Mouse (Mus musculus) heart, embryonic 11.5 days (tissue): ENCODE results near the gene Arsb. TPM values are rescaled to one million over a fixed set of nuclear protein-coding genes. Genes with fewer than 3 reads are reported as not detected.

Source experiments
- ATAC-seq: fragments of 200-750 bp; cut with Nextera tagmentation; replicated peaks from 2 replicates; pipeline ENCODE4 v1.8.0; 2017; ENCODE audit warnings: moderate library complexity; ENCODE audit not compliant: insufficient number of reproducible peaks, low FRiP score, low TSS enrichment
- H3K27ac ChIP-seq: fragments of 300-500 bp; sonication (generic); 2 replicates; pipeline ENCODE4 v1.5.1; 2014; ENCODE audit warnings: mild to moderate bottlenecking, low read depth, low read length
- H3K27me3 ChIP-seq: fragments of 300-500 bp; sonication (generic); 2 replicates; pipeline ENCODE4 v1.6.1; 2014; ENCODE audit warnings: mild to moderate bottlenecking, low read length, mixed read lengths; ENCODE audit not compliant: control insufficient read depth, insufficient read depth
- H3K36me3 ChIP-seq: fragments of 300-500 bp; sonication (generic); 2 replicates; pipeline ENCODE4 v1.6.1; 2014; ENCODE audit warnings: mild to moderate bottlenecking, low read length, moderate library complexity, mixed read lengths; ENCODE audit not compliant: control insufficient read depth, insufficient read depth
- H3K4me1 ChIP-seq: fragments of 300-500 bp; sonication (generic); 2 replicates; pipeline ENCODE4 v1.6.1; 2014; ENCODE audit warnings: low read length; ENCODE audit not compliant: control insufficient read depth, insufficient read depth
- H3K4me2 ChIP-seq: fragments of 300-500 bp; sonication (generic); 2 replicates; pipeline ENCODE4 v1.6.1; 2014; ENCODE audit warnings: mild to moderate bottlenecking, moderate library complexity
- H3K4me3 ChIP-seq: fragments of 300-500 bp; sonication (generic); 2 replicates; pipeline ENCODE4 v1.5.1; 2014; ENCODE audit warnings: low read depth, low read length
- H3K9ac ChIP-seq: fragments of 300-500 bp; sonication (generic); 2 replicates; pipeline ENCODE4 v1.6.1; 2014; ENCODE audit warnings: mild to moderate bottlenecking, low read depth, low read length, moderate library complexity
- H3K9me3 ChIP-seq: fragments of 300-500 bp; sonication (generic); replicated peaks from 2 replicates; pipeline ENCODE4 v1.6.1; 2016; ENCODE audit warnings: low read length; ENCODE audit not compliant: control insufficient read depth
- WGBS: fragments of 180-500 bp; shearing (Covaris S2); extraction: QIAGEN DNeasy Blood & Tissue Kit; methylation state at CpG from one replicate; pipeline ENCODE4 v1.1.7; 2014; ENCODE audit not compliant: insufficient replicate concordance; 5-methylcytosine and 5-hydroxymethylcytosine counted together
- microRNA-seq: library from miRNA; unstranded; fragments of <30 nt; microRNA quantifications from one replicate; pipeline ENCODE4, GENCODE M21; 2016; ENCODE audit warnings: borderline number of aligned reads
- polyA plus RNA-seq: library from polyadenylated mRNA; unstranded; fragments of >200 nt; fragmentation: Nextera tagmentation; extraction: Ambion mirVana; gene quantifications from 2 replicates; pipeline ENCODE4 v1.2.1, GENCODE M21; 2014

The Arsb gene
- polyA plus RNA-seq, 1 experiment from 2014 or later: 5.9 TPM

DNA sequence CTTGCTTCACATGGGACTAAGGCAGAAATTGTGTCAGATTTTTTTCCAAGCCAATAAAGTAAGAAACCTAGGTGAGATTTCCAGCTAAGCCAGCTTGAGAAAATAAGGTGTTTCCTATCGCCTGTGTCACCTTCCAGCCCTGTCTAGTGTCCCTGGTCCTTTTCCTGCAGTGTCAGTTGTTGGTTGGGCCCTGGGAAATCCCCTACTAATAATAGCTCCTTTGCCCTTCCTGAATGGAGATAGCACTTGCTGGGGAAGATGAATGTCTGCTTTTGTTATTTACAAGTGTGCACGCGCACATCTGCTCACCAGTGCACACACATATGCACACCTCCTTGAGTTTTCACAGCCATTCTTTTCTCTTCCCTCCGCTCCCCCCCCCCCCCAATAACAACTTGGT lies 217.8 kb downstream of the Arsb start:
- ATAC-seq: no peak
- Histone ChIP-seq H3K36me3 (no peaks in the 10 kb centered on the region), H3K4me2 (peak overlapping the region; percentile 22; the same call in 1 of the 2 replicates), H3K4me3 (no peak overlapping the region), H3K4me1 (peaks cover 16% of the 10 kb centered on the region), H3K9me3 (0 out of 2 replicates have a peak, but pooled peaks cover 3% of the 10 kb centered on the region), H3K27ac (peak overlapping the region; percentile 62), H3K9ac (no peak overlapping the region), H3K27me3 (no peaks in the 10 kb centered on the region)
- 44% methylated on average over 4 of the region's 4 CpGs for WGBS

DNA sequence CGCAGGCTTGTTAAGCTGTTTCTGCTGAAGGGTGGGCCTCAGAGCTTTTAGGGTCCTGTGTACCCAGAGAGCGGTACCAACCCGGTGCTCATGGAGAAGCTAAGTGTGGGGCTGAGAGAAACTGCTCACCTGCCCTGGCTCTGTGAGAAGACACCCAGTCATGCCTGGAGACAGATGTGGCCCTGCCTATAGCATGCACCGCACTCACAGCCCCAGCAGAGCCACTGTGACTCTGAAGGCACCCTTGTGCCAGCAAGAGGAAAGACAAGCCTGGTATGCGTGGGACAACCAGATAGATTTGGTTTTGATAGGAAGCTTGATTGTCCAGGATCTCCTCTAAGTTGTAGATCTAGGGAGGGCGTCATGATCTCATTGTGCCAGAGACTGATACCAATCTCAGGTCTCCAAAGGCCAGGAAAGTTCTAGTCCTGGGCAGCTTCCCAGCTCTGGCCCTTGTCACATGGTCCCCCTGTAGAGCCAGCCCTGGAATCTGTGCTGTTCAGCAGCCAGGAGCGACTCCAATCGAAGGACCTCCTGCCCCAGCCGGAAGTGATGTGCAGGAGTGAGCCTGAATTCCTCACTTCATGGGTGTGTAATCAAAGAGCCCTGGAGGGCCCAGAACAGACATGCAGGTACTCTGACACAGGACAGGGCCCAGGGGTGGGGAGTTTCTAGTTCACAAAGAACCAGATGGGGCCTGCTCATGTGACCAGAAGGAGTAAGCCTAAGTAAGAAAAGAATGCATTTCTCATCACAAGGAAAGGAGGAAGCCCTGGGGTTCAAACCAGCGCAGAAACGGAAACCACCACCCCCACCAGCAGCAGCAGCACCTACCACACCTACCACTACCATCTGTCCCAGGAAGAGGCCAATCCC lies 218.5 kb downstream of the Arsb start:
- WGBS: 65% methylated on average over 11 of the region's 11 CpGs
- Histone ChIP-seq H3K9me3 (no peaks in the 10 kb centered on the region), H3K36me3 (no peaks in the 10 kb centered on the region), H3K27me3 (no peaks in the 10 kb centered on the region), H3K4me1 (peaks cover 16% of the 10 kb centered on the region), H3K4me2 (no peak overlapping the region; the same call in 1 of the 2 replicates), H3K9ac (no peak overlapping the region), H3K4me3 (no peak overlapping the region), H3K27ac (peak overlapping the region; percentile 62)
- ATAC-seq: no peak

DNA sequence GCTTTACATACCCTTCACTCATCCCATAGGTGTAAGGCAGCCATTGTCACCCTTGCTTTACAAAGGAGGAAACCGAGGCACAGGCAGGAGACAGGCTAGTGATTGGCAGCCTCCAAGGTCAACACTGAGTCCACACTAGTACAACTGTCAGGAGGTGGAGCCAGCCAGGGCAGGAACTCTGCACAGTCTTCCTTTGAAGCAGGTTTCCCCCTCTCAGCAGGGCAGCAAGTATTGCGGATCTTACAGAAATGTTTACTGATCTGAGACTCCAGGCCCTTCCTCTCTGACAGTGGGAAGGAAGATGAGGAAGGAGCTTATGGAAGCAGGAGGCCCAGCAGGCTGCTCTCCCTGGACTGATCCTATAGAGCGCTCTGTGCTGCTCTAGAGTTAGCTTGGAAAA lies 219.4 kb downstream of the Arsb start:
- peaks cover 16% of the 10 kb centered on the region for H3K4me1 ChIP-seq
- no peaks in the 10 kb centered on the region for H3K9me3 ChIP-seq
- no peak for ATAC-seq
- H3K9ac ChIP-seq: no peak overlapping the region
- H3K36me3 ChIP-seq: no peaks in the 10 kb centered on the region
- H3K4me2 ChIP-seq: no peak overlapping the region
- no peak overlapping the region for H3K27ac ChIP-seq
- H3K4me3 ChIP-seq: no peak overlapping the region
- 67% methylated on average over 3 of the region's 3 CpGs for WGBS
- H3K27me3 ChIP-seq: no peaks in the 10 kb centered on the region

DNA sequence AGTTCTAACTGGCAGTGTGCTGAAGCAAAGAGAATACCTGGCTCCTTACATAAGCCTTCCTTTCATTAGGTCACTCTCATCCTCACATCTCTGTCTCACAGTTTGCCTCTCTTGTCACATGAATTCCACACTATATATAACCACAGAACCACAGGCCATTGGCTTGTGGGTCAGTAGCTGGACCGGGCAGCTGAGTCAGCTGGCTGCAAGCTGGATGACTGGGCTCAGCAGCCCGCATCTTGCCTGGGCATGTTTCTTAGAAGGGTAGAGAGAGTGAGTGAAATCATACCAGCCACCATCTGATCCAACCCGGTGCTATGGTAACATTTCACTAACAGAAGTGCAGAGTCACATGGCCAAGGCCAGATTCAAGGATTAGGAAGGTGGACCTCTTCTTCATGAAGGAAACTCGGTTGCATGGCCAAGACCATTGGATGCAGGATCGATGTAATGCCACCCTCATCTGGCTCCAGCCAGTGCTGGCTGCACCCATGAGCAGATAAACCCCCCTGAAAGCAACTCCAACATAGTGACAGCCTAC lies 221.0 kb downstream of the Arsb start:
- Histone ChIP-seq H3K27ac (no peak overlapping the region), H3K4me3 (no peak overlapping the region), H3K9me3 (no peaks in the 10 kb centered on the region), H3K4me2 (no peak overlapping the region), H3K4me1 (peaks cover 16% of the 10 kb centered on the region), H3K9ac (no peak overlapping the region), H3K27me3 (no peaks in the 10 kb centered on the region), H3K36me3 (no peaks in the 10 kb centered on the region)
- 85% methylated on average over 5 of the region's 5 CpGs for WGBS
- no peak; the same call in 1 of the 2 replicates for ATAC-seq

Small RNAs within 50 kb of the gene (microRNA-seq; reads per million reads assigned to microRNA genes)
- gene Gm25534 (not detected), gene Mir5624 (not detected)

Other genes with a start within 250 kb of the Arsb start
- 0.19 TPM in 1 of 2 replicates, not detected in the other for gene Bhmt, start 133.7 kb upstream of the Arsb start, polyA plus RNA-seq
- 0.14 and 0.39 TPM in 2 replicates for gene Bhmt2, start 97.3 kb upstream of the Arsb start, polyA plus RNA-seq
- 0.24 and 0.46 TPM in 2 replicates for gene Dmgdh, start 97.2 kb upstream of the Arsb start, polyA plus RNA-seq